Mouse (Mus musculus) c-Kit-positive CD71-positive TER-119-negative erythroid progenitor cells, embryonic 14.5 days (primary cell): Measurements from ENCODE around the gene Mrps26.
"Not testable (repeated sequence)": the region's sequence is repeated elsewhere in the genome, so short reads cannot be mapped to it uniquely, and the experiment has no call there.

Experiments used
- DNase-seq: peaks from one replicate; pipeline ENCODE4 v3.0.0-alpha.2; 2013; ENCODE audit warnings: low read depth

The Mrps26 gene

GRCm38 (mm10) chr2:130563212-130564055, at the start of gene Mrps26:
Mrps26 (plus strand) TSS chr2:130563742.
- peak; percentile 87 for DNase-seq

GRCm38 (mm10) chr2:130513907-130514306, 49.6 kb upstream of the Mrps26 start:
- DNase-seq, result no peak

GRCm38 (mm10) chr2:130515791-130516190, 47.8 kb upstream of the Mrps26 start:
- DNase-seq, result no peak

- DNase-seq, result no peak
These were observed 41.6 kb upstream of the Mrps26 start for GRCm38 (mm10) chr2:130521927-130522326.

- not testable (repeated sequence) for DNase-seq
These were observed 38.1 kb upstream of the Mrps26 start for GRCm38 (mm10) chr2:130525480-130525879.

- no peak for DNase-seq
These were observed 35.1 kb upstream of the Mrps26 start for GRCm38 (mm10) chr2:130528457-130528856.

GRCm38 (mm10) chr2:130529290-130529689, 34.3 kb upstream of the Mrps26 start:
- no peak for DNase-seq

- DNase-seq, result no peak
These were observed 33.6 kb upstream of the Mrps26 start for GRCm38 (mm10) chr2:130529925-130530324.

GRCm38 (mm10) chr2:130532201-130532600, 31.3 kb upstream of the Mrps26 start:
- DNase-seq, result no peak

- DNase-seq, result no peak
These were observed 28.5 kb upstream of the Mrps26 start for GRCm38 (mm10) chr2:130535017-130535416.

- DNase-seq, result no peak
These were observed 26.7 kb upstream of the Mrps26 start for GRCm38 (mm10) chr2:130536890-130537289.

- no peak for DNase-seq
These were observed 24.5 kb upstream of the Mrps26 start for GRCm38 (mm10) chr2:130538876-130539546.

- DNase-seq, result no peak
These were observed 23.3 kb upstream of the Mrps26 start for GRCm38 (mm10) chr2:130540266-130540665.

- peak; percentile 39 for DNase-seq
These were observed 16.6 kb upstream of the Mrps26 start for GRCm38 (mm10) chr2:130546957-130547356.

- DNase-seq, result no peak
These were observed 8.7 kb upstream of the Mrps26 start for GRCm38 (mm10) chr2:130554841-130555240.

GRCm38 (mm10) chr2:130556292-130556691, 7.2 kb upstream of the Mrps26 start:
- no peak for DNase-seq

GRCm38 (mm10) chr2:130557462-130557861, 6.1 kb upstream of the Mrps26 start:
- no peak for DNase-seq

GRCm38 (mm10) chr2:130558015-130558414, 5.5 kb upstream of the Mrps26 start:
- DNase-seq, result no peak

- no peak for DNase-seq
These were observed 521 bp downstream of the Mrps26 start for GRCm38 (mm10) chr2:130564063-130564462.

GRCm38 (mm10) chr2:130564983-130565382, 1.4 kb downstream of the Mrps26 start:
- no peak for DNase-seq

GRCm38 (mm10) chr2:130568921-130569320, 5.4 kb downstream of the Mrps26 start:
- no peak for DNase-seq

GRCm38 (mm10) chr2:130569926-130570325, 6.4 kb downstream of the Mrps26 start:
- DNase-seq, result no peak

GRCm38 (mm10) chr2:130574960-130575359, 11.4 kb downstream of the Mrps26 start:
- DNase-seq, result no peak
